Mouse (Mus musculus) cortical plate, adult 2 months (tissue): ENCODE measurements around the gene Kitl.

Experiments used
- CTCF ChIP-seq: fragments of 200-500 bp; IDR thresholded peaks from 2 replicates; pipeline ENCODE4 v1.5.1; 2011; ENCODE audit warnings: mild to moderate bottlenecking, control low read depth, low read length; ENCODE audit not compliant: insufficient read depth; ENCODE audit errors: extremely low read depth
- POLR2A ChIP-seq: fragments of 200-500 bp; IDR thresholded peaks from 2 replicates; pipeline ENCODE4 v1.6.1; 2011; ENCODE audit warnings: mild to moderate bottlenecking, low read length, control low read depth; ENCODE audit not compliant: insufficient read depth; ENCODE audit errors: extremely low read depth

- no peak for TF ChIP-seq CTCF
- no peak for TF ChIP-seq POLR2A
Observed at GRCm38 (mm10) chr10:100022090-100022834, 6.8 kb downstream of the Kitl start.
